Mouse (Mus musculus): ENCODE data around the gene Ebf1. TPM values are rescaled to one million over a fixed set of nuclear protein-coding genes. Genes with fewer than 3 reads are reported as not detected.

Ebf1 gene
- polyA plus RNA-seq, 1 experiment: 43.7 TPM

- DNase-seq (ENCODE audit: low read depth): no peak
These were observed 85.8 kb downstream of the Ebf1 start for GRCm38 (mm10) chr11:44702716-44703486.

DNA sequence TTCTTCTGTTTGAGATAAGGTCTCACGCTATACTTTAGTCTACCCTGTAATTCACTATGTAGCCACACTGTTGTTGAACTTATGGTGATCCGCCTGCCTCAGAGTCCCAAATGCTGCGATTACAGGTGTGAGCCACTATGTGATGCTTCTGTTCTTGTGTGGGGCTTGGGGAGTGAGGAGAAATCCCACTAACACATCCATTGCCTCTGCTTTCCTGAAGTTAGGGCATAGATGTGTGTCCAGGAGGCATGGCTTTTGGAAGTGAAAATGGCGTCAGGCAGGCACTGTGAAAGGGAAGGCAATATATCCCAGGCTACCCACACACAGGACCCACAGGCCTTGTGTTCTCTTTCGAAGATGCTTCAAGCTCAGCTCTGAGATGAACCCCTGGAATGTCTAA is 86.8 kb downstream of the Ebf1 start:
- DNase-seq (ENCODE audit: low read depth): no peak

DNA sequence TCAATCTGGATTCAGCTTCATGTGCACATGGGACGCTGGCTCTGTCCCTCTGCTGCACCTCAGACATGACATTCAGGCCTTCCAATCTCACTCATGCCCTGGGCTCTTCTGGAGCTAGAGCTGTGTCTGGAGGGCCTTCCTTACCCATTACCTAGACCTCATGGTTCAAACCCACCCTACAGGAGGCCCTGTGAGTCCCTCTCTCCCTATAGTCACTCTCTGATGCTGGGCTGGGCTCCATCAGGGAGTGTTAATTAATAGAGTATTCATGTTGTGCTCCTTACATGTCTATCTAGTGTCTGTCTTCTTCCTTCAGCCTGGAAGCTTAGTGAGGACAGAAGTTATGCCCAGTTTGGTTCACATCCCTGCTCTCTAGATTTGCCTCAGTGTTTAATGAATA is 88.7 kb downstream of the Ebf1 start:
- DNase-seq (ENCODE audit: low read depth): no peak

- DNase-seq (ENCODE audit: low read depth): no peak
These were observed 89.3 kb downstream of the Ebf1 start for GRCm38 (mm10) chr11:44706386-44706785.

- no peak for DNase-seq (ENCODE audit: low read depth)
These were observed 90.5 kb downstream of the Ebf1 start for GRCm38 (mm10) chr11:44707381-44708289.

DNA sequence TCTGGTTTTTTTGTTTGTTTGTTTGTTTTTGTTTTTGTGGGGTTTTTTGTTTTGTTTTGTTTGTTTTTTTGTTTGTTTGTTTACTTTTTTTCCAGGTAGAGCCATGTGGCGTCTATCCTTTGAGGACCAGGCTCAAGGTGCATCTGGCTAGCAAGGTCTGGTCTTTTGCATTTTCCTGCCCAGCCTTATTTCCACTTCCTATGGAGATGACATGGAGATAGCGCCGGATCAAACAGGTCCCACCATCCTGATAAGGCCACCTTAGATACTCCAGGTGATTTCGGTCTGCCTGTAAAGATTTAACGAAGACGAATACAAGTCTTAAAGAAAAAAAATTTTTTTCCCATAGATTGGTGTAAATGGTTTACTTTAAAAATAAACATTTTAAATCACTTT is 91.2 kb downstream of the Ebf1 start:
- DNase-seq (ENCODE audit: low read depth): no peak

DNA sequence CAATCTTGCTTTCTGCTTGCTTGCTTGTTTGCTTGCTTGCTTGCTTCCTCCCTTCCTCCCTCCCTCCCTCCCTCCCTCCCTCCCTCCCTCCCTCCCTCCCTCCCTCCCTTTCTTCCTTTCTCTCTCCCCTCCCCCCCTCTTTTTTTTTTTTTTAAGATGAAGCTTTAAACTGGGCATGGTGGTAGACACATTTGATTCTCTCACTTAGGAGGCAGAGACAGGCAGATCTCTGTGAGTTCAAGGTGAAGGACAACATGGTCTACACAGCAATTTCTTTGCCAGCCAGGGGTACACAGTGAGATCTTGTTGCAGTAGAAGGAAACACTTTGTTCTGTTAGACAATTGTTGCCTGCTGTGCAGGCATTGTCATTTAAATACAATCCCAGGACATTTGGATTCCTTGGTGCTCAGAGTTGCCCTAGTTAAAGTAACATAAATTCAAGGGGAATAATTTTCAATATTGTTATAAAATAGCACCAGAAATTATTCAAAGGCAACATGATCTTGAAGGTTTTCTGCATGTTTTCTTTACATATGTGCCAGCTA is 92.0 kb downstream of the Ebf1 start:
- no peak for DNase-seq (ENCODE audit: low read depth)

DNA sequence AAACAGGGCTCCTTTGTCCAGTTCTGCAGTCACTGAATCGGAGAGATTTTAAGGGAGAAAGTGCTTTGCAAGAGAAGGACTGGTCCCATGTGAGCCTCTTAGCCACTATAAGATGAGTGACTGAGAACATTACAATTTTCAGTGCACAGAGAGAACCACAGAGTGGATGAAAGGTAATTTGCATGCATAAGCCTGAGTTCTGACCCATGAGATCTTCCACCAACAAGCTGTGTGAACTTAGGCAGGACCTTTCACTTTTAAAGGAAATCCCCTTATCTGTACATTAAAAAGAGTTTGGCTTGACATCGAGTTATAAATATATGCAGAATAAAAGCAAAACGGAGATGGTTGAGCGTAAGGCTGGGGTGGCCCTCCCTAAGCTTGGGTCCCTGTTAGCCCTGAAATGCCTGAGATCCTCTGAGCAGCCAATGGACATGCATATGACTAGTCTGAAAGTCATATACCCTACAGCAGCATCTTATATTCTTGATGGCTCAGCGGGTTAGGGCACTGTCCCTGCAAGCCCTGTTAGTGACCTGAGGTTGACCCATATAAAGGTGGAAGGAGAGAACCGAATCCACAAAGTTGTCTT is 92.8 kb downstream of the Ebf1 start:
- DNase-seq (ENCODE audit: low read depth): no peak

GRCm38 (mm10) chr11:44710861-44711260 is 93.7 kb downstream of the Ebf1 start:
- DNase-seq (ENCODE audit: low read depth): no peak

GRCm38 (mm10) chr11:44714188-44714587 is 97.1 kb downstream of the Ebf1 start:
- DNase-seq (ENCODE audit: low read depth): no peak

GRCm38 (mm10) chr11:44715776-44716175 is 98.7 kb downstream of the Ebf1 start:
- DNase-seq (ENCODE audit: low read depth): no peak

DNA sequence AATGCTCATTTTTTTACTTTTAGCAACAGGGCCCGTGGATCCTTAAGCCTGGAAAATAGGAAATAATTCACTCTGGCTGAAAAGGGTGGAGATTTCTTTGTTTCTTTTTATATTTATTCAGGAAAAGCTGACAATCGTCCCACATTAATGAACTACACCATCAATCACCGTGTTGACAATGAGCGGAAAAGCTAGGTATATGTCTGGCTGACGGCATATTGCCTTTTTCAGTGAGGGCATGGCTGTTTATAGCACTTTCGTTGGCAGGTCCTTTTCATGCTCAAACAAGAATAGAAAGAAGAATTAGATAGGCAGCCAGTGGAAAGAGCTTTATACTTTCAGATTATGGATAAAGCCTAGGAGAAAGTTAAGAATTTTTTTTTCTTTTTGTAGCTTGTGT is 99.8 kb downstream of the Ebf1 start:
- no peak for DNase-seq (ENCODE audit: low read depth)

- DNase-seq (ENCODE audit: low read depth): no peak
These were observed 100.5 kb downstream of the Ebf1 start for GRCm38 (mm10) chr11:44717636-44718035.

- no peak for DNase-seq (ENCODE audit: low read depth)
These were observed 104.9 kb downstream of the Ebf1 start for GRCm38 (mm10) chr11:44721976-44722375.

DNA sequence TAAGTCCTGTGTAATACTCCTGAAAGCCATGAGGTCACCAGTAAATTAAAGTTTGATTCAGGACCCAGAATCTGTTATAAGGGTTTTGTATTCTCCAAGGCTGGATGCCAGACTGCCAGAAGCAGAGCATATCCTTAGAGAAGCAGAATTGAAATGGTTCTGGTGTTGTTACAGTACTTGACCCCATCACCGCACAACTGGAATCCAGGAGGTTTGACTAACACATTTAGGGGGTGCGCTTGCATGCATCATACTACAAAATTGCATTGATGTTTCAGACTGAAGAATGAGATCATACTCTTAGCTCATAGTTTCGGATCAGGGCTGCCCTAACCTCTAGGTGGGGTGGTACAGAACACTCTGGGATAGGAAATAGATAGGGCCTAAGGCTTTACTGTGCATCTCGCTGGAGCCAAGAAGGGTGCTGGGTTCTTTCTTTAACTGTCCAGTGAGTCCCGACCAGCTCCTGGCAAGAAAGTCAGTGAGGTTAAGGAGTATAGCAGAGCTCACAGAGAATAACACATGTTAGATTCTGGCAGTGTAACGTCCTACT is 106.9 kb downstream of the Ebf1 start:
- DNase-seq (ENCODE audit: low read depth): no peak

GRCm38 (mm10) chr11:44725732-44726131 is 108.6 kb downstream of the Ebf1 start:
- no peak for DNase-seq (ENCODE audit: low read depth)

- no peak for DNase-seq (ENCODE audit: low read depth)
These were observed 110.3 kb downstream of the Ebf1 start for GRCm38 (mm10) chr11:44727376-44727775.

- DNase-seq (ENCODE audit: low read depth): no peak
These were observed 110.7 kb downstream of the Ebf1 start for GRCm38 (mm10) chr11:44727821-44728220.

DNA sequence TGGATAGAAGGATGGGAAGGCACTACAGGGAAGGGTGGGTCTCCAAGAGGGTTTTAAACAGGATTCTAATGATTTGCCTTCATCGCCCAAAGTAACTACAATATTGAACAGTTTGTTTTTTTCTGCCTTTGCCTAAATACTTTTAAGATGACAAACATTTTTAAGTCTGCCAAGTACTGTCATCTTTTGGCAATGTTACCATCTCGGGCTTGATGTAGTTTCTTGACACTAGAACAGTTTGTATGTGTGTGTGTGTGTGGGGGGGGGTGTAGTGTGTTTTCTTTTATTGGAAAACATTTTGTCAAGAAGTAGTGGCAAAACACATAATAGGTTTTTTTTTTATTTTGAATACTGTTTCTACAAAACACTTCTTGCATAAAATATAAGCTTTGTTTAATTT is 111.2 kb downstream of the Ebf1 start:
- DNase-seq (ENCODE audit: low read depth): no peak

DNA sequence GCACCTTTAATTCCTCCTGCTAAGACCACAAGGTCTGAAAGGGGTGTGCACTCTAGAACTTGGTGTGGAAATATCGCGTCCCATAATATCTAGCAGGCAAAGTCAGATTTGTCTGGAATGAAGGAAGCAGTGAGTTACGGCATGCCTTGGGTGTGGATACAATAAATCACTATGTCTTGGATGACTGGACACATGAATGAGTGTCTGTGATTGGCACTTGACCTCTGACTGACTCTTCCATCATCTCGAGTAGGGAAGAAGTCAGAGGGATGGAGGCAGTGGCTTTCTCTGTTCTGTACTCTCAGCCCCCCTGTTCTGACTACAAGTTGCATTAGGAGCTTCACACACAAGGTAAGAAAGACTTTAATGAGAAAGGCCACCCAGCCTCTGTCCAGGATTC is 112.8 kb downstream of the Ebf1 start:
- no peak for DNase-seq (ENCODE audit: low read depth)

DNA sequence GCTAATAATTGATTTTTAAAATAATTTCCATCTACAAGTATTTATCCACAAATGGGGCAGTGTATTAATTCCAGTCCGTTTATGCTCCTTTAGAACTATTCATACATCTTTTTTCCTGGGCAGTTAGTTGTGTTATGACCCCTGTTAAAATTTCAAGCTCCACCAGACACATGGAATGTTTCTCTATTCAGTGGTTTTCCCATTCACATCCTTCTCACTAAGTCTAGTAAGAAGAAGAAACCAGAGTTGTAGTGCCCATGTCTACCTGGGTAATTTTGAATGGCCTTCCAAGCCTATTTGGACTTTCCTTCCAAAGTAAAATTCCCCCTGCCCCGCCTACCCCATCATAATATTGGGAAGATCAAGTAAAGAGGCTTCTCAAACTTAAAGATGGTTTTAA is 114.6 kb downstream of the Ebf1 start:
- no peak for DNase-seq (ENCODE audit: low read depth)

DNA sequence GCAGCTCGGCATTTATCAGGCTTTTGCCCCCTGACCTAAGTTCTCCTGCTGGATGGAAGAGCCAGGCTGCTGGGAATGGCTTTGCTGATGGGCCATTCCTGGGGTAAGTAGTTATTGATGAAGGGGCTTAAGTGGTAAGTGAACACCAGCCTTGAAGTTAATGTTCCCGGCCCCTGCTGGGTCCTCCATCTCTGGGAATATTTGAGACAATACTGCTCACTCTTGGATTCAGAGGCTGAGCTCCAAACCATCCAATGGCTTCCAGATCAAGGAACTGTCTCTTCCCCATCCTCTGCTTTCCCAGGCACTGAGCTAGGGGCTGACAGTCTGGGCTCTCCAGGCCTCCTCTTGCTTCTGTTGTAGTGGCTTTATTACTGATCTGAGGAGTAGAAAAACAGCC is 116.2 kb downstream of the Ebf1 start:
- DNase-seq (ENCODE audit: low read depth): no peak

Measured in gonadal fat pad, adult 2 months (tissue).